Mouse (Mus musculus) gastrocnemius, postnatal 10 days (tissue): ENCODE data around the gene Fgf7. TPM values are rescaled to one million over a fixed set of nuclear protein-coding genes. Genes with fewer than 3 reads are reported as not detected.

Experiments used
- DNase-seq: peaks from one replicate; pipeline ENCODE4 v3.0.0; 2021; ENCODE audit warnings: mixed read lengths
- total RNA-seq, 2 experiments: library from RNA; stranded (reverse); gene quantifications; 2 replicates each; pipeline ENCODE4 v1.2.3; 2021

Fgf7 gene
- total RNA-seq, 2 experiments from 2014 or later = 6.1 to 7.8 TPM

DNA sequence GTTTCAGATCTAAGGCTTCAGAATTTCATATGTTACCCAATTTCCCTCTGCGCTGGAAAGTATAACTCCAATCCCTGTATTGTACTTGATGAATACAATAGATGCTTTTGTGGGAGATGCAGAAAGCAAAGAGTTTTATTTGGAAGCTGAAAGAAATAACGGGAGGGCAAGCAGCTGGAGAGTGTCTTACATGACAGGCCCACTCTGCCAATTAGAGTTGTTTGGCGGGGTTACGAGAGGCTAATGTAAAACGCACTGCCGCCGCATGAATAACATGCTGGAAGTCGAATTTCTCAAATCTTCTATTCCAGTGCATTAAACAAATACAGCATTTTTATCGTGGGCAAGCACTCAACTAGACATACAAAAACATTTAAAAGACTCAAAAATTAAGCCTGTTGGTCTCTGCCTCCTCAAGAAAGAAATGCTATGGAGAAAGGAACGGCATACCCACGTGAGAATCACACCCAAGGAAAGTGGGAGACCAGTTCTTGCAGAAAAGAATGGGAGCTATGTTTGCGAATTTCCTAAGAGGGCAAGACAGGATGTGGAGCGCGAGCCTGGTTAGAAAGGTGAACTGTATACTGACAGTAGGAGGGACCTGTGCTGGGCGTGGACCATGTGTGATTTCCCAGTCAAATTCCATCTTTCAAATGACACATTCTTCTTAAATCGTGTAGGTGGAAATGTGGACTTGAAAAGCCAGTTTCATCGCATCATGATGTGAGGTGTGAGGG is 26.7 kb downstream of the Fgf7 start:
- DNase-seq = no peak

DNA sequence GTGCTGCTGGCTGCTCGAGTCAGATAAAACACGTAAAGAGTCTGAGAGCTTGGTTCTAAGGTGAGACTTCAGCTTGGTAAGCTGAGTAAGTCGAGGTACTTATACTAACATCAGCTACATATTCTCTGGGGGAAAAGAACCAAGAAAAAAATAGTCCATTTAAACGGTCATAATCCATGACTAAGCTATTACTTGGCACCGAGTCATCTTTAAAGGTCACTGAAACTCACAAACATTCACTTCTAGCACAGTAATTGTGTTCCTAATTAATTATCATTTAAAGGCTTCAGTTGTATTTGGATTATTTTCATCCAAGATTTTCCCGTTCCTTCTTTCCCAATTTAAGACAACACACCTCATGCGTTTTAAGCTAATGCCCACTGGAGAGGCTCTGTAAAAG is 28.4 kb downstream of the Fgf7 start:
- DNase-seq = no peak

DNA sequence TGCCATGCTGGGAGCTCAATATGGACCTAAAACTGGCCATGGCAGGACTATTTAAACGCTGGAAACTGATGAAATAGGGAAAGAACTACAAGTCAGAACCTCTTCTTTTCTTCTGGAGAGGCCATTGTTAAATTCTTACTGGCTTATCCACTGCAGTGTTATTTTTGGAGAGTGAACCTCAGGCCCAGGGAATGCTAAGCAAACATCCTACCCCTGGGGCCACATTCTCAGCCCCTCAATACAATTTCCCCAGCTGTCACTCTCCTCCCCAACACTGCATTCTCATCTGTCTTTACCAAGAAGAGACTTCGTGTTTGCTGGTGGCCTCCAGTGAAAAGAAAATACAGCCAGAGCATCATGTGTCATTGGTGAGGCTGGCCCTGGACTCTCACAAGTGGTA is 30.4 kb downstream of the Fgf7 start:
- DNase-seq = no peak

DNA sequence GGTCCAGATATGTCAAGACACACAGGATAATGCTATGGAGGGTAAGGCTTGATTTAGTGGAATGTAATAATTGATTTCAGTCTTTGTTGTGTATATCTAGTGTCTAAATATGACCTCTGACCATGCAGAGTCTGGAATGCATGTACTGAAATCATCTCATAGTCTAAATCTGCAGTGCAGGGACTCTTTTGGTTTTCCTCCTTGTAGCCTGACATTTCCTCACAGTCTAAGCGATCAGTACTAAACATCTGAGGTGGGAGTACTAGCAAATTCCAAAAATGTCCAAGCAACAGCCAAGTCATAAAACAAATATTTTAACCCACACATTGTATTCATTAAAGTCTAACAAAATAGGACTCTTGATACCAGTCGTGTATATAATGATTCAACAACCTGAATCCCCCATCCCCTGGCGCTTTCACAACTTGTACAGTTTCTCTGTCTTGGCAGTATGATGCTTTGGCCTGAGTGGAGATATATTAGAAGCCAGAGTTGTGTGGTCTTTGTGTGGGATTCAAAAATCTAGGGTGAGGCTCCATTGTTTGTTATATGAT is 30.9 kb downstream of the Fgf7 start:
- DNase-seq = no peak

DNA sequence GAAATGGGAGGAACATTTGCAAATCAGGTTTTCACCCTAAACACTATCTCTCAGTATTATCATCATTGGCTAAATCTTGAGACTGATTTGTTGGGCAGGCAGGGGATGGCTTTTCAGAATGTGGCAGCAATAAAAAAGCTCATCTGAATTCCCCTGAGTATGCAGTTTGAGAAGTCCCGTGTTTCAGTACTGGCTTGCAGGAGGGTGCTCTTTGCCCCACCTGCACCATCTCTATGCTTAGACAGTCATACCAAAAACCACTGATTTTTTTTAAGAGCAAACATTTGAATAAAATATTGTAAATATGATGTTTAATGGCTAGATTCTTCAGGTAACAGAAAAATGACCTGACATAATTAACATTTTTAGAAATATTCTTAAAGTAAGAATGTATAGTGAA is 35.3 kb downstream of the Fgf7 start:
- no peak for DNase-seq

DNA sequence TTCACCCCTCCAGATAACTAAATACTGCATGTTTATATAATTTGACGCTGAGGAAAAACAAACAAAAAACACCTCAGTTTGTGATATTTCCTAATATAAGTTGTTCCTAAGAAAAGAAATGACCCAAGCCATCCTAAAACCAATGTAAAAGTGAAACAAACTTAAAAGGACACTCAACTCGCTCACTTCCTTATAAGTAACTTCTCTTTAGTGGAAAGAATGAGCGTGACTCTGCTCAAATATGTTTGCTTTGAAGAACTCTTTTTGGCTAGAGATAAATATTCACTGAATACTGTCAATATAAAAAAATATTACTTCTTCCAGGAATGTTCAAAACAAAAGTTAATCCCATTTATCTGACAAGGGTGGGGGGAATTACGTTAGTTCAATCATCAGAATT is 39.3 kb downstream of the Fgf7 start:
- no peak for DNase-seq

DNA sequence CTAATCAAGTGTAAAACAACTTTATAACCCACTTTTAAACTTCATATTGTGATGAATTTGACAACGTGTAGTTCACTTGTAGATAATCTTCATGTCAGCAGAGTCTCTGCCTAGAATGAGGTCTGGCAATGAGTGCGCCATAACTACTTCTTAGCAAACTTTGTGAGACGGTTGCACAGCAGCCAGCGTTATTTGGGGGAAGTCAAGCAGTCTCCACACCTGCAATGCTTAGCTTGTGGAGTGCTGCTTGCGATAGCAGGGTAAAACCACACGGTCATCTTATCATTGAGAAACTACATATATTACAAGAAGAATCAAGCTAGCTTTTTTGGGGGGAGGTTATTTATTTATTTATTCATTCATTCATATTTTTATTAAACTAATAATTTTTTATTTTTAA is 42.0 kb downstream of the Fgf7 start:
- DNase-seq = no peak

DNA sequence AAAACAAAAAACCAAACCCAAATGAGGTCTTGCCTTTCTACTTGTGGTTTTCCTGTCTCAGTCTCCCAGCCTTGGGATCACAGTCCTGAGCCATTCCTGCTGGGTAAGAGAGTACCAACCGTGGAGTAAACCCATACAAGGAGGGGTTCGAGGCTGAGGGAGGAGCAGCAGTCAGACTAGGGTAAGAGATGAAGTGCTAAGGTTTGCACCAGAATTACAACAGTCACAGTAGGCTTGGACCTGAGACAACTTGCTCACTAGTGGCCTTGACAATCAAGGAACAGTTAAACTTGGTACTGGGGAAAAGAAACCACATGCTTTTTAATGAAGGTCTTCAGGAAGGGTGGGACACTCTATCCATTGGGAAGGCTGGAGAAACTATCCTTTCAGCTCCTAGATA is 44.6 kb downstream of the Fgf7 start:
- DNase-seq = no peak

DNA sequence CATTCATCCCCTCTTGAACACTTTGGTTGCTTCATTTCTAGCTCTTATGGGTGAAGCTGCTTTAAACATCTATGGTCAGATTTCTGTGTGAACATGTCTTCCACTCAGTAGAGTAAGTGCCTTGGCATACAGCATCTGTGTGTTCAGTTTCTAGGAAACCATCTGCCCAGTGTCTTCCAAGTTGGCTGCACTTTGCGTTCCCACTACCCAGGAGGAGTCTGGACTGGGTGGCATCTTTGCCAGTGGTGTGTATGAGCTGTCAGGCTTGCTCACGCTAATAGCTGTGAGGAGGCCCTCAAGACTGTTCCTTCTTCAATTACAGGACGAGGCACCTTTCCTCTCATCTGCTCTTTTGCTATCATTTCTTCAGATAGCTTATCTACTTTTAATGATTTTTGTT is 49.9 kb downstream of the Fgf7 start:
- DNase-seq = no peak

DNA sequence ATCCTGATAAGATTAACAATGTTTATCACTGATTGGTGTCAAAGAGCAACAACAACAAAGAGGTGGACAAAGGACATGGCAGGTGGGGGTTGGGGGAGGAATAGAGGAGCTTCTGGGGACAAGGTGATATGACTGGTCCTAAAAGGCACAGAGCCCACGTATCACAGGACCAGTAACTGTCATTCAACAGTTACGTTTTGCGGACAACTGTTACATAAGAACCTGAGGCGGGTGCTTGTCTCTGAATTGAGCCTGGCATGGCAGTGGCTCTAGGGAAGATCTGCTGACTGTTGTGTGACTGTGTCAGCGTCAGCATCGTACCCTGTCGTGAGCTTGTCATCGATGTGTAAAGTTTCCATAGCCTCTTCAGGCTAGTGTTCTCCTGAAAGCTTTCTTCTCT is 51.7 kb downstream of the Fgf7 start:
- no peak for DNase-seq

DNA sequence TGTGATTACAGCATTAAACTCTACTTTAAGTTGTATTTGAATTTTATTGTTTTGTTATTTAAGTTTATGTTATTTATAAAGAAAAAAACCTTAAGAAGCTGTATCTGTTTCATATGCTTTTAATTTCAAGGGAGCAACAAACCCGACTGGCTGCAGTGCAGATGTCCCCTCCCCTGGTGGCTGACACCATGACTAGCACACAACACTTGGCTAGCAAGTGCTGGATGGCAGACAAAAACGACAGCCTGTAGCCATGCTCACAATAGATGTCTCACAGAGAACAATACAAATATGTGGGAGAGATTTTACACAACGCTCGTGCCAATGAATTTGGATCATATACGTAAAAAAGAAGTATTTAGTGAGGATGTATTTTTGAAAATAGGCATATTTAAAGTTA is 56.0 kb downstream of the Fgf7 start:
- DNase-seq = no peak

DNA sequence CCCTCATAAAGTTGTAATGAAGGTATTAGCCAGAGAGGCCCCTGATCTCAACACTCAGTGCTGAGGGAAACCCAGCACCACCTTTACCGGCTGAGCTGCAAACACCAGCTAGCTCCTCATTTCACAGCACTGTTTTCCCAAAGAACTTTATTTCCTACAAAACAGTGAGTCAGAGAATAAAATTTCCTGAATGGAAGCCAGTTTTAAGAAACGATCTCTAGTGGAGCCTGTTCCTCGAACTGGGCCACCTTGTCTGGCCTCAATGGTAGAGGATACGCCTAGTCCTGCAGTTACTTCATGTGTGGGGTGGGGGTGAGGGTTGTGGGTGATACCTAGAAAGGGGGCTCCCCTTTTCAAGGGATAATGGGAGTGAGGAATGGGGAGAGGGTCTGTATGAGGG is 60.2 kb downstream of the Fgf7 start:
- no peak for DNase-seq

Other genes starting within 250 kb of the Fgf7 start
- gene Galk2, start 175.5 kb upstream of the Fgf7 start, total RNA-seq = 10 to 100 TPM; 11.0 to 11.5 TPM
- gene Cops2, start 175.5 kb upstream of the Fgf7 start, total RNA-seq = 100 to 1,000 TPM in 1 of 2 experiments, 10 to 100 TPM in 1; 97.8 to 109 TPM
- gene Fam227b, start 117.3 kb downstream of the Fgf7 start, total RNA-seq = not detected
- 1 to 10 TPM; 6.5 to 6.8 TPM for gene Dtwd1, start 117.5 kb downstream of the Fgf7 start, total RNA-seq
- gene Gm17555, start 180.4 kb downstream of the Fgf7 start, total RNA-seq = not detected